Mouse (Mus musculus): ENCODE measurements around the gene Tbc1d13.
A peak's percentile ranks its signal among the peaks of the same experiment; 100 is the strongest.
"Not testable (repeated sequence)": the region's sequence is repeated elsewhere in the genome, so short reads cannot be mapped to it uniquely, and the experiment has no call there.

Tbc1d13 gene

DNA sequence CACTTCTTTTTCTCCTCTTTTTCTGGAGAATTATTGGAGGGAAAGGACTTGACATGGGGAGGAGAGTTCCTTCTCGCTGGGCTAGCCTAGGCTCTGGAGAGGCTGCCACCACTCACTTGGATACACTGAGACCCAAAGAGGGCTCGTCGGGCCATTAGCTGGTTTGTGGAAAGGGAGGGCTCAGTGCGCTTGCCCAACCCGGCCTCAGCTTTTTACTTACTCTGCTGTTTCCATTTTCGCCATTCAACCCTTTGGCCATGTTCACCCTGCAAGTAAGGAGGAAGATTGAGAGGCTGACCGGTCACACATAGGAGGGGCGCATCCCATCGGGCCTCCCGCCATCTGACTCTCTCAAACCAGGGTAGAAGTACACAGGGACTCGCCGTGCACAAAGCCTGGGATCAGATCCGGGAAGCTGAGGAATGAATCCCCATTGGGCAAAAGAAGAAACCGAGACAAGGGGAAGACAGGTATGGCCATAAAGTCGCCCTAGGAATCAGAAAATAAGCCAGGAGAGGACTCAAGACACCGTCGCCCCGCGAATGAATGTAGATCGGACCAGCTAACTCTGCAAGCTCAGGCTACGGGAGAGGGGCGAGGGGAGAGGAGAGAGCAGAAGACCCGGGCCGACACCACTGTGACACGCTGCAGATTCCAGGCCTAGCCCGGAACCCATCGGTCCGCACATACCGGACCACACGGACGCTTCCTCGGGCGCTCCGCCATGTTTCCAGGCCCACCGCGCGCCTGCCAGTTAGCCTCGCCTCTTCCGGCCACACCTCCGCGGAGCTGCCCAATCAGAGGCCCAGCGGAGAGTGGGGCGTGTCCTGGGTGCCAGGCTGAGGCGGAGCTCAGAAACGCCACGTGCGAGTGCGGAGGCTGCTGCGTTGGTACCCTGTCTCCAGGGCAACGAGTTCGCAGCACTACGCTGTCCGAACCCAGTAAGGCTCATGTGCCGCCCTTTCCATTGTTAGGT is 44.4 kb downstream of the Tbc1d13 start, which contains the start of gene Spout1:
TSS of gene Spout1 (minus strand) at position 760 of the 976 bp plus-strand sequence.
- peak; percentile 98 for DNase-seq (ENCODE audit: low spot score)

DNA sequence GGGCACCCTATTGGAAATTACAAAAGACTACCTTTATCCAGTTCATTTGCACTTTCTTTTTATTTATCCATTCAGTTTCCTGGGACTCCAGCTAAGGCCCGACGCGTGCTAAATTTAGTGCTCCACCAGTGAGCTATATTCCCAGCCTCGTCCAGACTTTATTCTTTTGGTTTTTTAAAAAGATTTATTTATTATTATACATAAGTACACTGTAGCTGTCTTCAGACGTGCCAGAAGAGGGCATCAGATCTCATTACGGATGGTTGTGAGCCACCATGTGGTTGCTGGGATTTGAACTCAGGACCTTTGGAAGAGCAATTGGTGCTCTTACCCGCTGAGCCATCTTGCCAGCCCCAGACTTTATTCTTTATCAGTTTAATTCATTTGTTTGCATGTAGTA is 45.2 kb downstream of the Tbc1d13 start:
- DNase-seq (ENCODE audit: low spot score), result not testable (repeated sequence)

DNA sequence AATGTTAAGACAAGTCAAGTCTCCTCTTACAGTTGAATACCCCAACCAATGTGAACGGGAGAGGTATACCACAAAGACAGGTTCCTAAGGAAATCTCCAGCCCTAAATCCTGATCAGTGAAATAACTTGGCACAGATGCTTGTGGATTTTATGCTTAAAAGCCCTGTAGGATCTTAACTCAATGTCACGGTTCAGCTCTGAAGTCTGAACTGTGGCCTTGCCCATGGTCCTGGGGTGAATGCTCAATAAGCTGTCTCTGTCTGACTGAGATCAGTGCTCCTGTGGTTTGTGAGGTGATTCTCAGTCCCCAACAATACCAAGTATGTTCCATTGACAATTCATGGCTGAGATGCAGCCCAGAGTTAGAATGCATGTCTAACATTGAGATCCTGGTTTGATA is 48.9 kb downstream of the Tbc1d13 start:
- DNase-seq (ENCODE audit: low spot score), result no peak

DNA sequence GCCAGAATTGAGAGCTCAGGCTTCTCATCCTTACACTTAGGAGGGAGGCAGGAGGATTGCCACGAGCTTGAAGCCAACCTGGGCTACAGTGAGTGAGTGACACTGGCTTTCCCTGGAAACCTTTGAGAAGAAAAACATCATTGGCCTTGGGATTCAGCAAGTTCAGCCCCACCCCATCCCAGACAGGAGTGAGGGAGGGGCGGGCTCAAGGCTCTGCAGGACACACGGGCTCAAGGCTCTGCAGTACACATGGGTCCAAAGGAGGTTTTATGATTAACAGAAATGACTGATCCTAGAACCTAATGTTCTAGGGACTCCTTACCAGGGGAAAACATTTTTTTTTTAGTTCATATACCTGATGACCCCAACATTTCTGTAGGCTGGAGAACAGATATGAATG is 50.2 kb downstream of the Tbc1d13 start:
- no peak for DNase-seq (ENCODE audit: low spot score)

DNA sequence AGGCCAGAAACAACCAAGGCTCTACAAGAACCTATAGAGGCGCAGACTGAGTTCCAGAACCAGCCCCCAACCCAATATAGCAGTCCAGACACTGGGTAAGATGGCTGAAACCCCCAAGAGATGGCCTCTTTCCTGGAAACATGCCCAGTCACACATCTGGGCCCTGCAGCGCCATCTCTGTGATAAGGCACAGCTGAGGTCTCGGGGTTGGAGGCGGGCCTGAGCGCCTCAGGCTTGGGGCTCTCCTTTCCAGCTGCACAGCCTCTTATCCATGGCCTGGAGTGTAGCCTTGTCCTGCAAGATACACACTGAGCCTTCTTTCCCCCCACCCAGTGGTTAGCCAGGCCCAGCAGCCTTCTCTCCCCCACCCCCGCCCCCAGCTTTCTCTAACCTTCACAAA is 51.7 kb downstream of the Tbc1d13 start:
- DNase-seq (ENCODE audit: low spot score), result no peak

DNA sequence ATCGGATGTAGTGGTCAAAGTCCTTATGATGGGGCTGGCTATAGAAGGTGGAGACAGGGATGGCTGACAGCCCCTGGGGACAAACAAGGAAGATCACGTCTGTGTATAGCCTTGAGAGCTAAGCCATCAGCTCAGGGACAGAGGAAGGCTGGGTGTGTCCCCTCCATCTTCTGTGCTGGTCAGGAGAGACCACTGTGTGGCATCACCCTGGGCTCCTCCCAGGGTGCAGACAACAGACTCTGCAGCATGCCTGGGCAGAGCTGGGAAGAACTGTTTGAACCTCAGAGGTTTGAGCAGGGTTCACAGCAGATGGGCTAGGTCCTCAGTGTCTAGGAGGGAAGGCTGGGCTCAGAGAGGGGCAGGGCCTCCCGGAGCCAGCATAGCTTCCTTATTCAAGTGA is 52.1 kb downstream of the Tbc1d13 start:
- no peak for DNase-seq (ENCODE audit: low spot score)

DNA sequence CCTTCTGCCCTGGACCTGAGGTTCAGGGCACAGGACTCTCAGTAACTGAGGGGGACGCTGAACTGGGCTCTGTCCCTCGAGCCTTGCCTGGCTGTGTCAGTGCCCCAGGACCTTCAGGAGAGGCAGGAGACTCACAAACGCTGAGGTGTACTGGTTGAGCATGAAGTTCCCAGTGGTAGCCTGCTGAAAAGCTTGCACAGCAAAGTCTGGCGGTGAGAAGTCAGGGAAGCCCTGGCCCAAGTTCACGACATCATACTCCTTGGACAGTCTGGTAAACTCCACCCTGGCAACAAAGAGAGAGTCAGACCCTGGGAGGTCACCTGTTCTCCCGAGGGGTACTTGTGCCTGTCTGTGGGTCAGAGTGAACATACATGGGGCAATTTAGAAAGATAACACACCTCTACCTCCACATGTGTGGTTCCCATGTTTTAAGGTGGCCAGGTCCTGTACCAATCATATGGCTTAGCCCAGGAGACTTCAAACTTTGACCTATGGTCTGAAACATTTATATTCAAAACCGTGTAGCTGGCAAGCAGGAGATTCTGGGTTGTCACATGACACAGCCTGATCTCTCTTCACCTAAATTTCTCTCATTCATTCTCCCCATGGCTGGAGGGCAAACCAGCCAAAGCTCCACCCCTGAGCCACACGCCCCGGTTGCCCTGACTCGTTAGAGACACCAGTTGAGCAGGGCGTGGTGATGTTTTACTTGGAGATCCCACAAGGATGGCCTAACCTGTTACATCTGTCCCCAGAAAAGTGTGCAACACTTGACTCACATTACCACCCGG is 58.4 kb downstream of the Tbc1d13 start:
- no peak for DNase-seq (ENCODE audit: low spot score)

DNA sequence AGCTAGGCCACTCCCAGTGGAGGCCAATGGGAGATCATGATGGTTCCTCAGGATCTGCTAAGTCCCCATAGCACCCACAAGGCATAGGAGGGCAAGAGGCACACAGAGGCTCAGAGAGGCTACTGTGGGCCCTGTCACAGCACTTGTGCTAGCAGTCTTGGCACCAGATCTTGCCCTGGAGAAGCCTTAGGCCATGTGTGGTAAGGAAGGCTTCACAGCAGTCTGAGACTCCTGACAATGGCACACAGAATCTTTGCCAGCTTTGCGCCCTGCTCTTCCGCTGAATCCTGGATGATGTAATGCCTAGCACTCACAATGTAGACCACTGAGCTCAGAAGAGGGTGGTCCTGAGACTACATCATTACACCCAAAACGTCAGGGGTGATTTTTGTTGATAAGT is 61.1 kb downstream of the Tbc1d13 start:
- DNase-seq (ENCODE audit: low spot score), result no peak

DNA sequence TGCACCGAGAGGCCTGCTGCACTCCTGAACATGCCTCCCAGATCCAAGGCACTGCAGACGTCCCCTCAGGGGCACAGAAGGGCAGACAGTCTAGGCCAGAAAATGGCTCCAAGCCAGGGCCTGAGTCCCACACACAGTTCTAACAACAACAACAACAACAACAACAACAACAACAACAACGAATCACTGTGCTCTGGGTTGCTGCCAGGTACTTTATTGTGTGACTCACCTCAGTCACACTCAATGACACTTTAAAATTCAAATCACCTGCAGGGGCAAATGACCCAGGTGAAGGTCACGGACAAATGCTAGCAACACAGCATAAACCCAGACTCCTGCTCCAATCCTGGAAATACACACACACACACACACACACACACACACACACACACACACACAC is 64.5 kb downstream of the Tbc1d13 start:
- DNase-seq (ENCODE audit: low spot score), result no peak

DNA sequence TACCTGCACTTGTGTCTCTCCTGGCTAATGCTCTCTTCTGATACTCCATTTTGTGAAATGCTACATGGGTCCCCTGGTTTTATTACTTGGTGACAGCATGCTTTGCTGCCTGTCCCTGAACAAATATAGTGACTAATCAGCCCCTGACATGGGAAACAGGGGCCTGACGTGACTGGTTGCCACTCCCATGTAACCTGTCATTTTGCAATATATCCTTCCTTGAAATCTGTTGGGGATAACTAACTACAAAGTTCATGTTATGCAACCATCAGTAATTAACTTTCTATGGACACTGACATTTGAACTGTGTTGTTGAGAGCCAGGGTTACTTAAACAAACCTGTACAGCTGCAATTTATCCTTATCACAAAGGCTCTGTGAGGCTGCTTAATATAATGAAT is 66.4 kb downstream of the Tbc1d13 start:
- DNase-seq (ENCODE audit: low spot score), result no peak

DNA sequence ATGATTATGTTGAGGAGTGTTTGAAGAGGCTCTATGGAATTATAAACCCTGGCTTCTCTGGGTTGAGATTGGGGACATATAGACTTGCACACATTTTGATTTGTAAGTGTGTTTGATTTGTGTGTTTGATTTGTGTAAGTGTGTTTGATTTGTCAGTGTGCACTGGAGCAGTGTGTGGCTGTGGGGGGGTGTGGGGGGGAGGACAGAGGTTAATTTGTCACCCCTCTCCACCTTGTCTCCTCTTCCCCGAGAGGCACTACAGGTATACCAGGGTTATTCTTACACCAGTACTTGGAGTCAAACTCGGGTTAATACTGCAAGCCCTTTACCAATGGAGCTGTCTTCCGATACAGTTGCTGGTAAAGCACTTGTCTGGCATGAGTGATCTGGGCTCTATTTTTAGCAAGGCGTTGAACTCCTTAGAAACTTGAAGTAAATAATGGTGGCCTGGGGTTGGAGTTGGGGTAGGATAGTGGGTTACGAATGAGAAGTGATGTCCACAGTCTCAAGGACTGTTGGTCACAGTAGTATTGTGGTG is 66.9 kb downstream of the Tbc1d13 start:
- no peak for DNase-seq (ENCODE audit: low spot score)

Data from embryo, embryonic 10.5 days (tissue).